Mouse (Mus musculus): ENCODE measurements around the gene Tcf20. TPM values are rescaled to one million over a fixed set of nuclear protein-coding genes. Genes with fewer than 3 reads are reported as not detected.

Tcf20 gene
- polyA plus RNA-seq, 1 experiment from 2014 or later, result 15.5 TPM

DNA sequence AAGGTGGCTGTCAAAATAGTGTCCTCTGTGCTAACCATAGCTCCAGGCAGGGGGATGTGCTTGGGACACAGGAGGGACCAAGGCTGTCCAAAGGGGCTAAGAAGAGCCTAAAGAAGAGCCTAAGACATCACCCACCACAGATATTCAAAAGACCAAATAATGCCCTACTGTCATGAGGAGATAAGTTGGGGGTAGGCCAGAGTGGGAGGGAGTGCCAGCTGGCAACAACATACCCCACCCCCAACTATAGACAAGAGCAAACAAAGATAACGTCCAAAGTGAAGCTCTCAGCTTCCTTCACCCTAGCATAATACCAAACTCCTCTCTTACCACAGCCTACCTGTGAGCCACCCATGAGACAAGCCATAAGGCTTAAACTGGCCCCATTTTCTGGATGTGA, 66.1 kb downstream of the Tcf20 start:
- 31% methylated on average over 1 of the region's 1 CpGs for WGBS
- H3K9ac ChIP-seq (replicated peaks; ENCODE audit: low read depth, low read length), result no peak overlapping the region
- H3K27me3 ChIP-seq (ENCODE audit: control insufficient read depth, insufficient read depth, low read length), result no peaks in the 10 kb centered on the region
- no peak overlapping the region for H3K4me3 ChIP-seq (ENCODE audit: low read depth, low read length)
- no peak for ATAC-seq (ENCODE audit: insufficient number of reproducible peaks, insufficient read depth, low FRiP score, low read depth)
- H3K4me2 ChIP-seq (replicated peaks; ENCODE audit: low read depth, low read length), result no peak overlapping the region
- no peak overlapping the region for H3K27ac ChIP-seq (ENCODE audit: low read length)
- H3K4me1 ChIP-seq (ENCODE audit: control insufficient read depth, insufficient read depth, low read length), result peaks cover 70% of the 10 kb centered on the region
- no peaks in the 10 kb centered on the region for H3K9me3 ChIP-seq (ENCODE audit: control insufficient read depth, low read depth, low read length)
- no peaks in the 10 kb centered on the region for H3K36me3 ChIP-seq (ENCODE audit: control insufficient read depth, insufficient read depth, low read length)

DNA sequence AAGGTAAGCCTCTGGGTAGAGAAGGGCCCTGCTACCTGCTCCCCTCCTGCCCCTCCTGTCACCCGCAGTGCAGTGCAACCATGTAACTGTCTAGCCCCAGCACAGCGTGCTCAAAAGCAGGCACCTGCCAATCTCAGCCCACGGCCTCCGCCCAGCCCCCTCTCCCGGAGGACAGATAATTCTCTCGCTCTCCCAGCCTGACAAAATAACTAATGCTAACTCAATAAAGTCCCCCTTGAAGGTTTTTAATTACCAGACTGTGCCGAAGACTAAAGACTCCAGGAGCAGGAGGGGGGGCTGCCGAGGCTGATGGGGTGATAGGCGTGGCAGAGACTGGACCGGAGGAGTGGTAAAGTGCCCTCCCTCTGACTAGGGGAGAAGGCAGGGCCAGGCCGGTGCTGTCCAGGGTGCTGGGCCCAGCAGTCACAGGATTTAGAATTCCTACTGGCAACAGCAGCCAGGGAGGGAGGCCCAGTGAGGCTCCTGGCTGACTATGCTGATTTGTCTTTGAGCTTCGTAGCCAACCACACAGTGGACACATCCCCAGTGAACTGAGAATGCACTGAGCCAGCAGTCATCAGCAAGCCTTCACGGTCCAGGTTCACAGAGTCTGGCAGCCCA, 66.7 kb downstream of the Tcf20 start:
- Histone ChIP-seq H3K9me3 (ENCODE audit: control insufficient read depth, low read depth, low read length) (no peaks in the 10 kb centered on the region), H3K4me2 (replicated peaks; ENCODE audit: low read depth, low read length) (peak overlapping the region; percentile 16; the same call in 1 of the 2 replicates), H3K27me3 (ENCODE audit: control insufficient read depth, insufficient read depth, low read length) (no peaks in the 10 kb centered on the region), H3K4me3 (ENCODE audit: low read depth, low read length) (no peak overlapping the region), H3K36me3 (ENCODE audit: control insufficient read depth, insufficient read depth, low read length) (no peaks in the 10 kb centered on the region), H3K27ac (ENCODE audit: low read length) (no peak overlapping the region), H3K9ac (replicated peaks; ENCODE audit: low read depth, low read length) (no peak overlapping the region), H3K4me1 (ENCODE audit: control insufficient read depth, insufficient read depth, low read length) (peaks cover 64% of the 10 kb centered on the region)
- whole genome bisulfite sequencing, result 11% methylated on average over 13 of the region's 13 CpGs
- peak; percentile 46; the same call in 1 of the 2 replicates for ATAC-seq (ENCODE audit: insufficient number of reproducible peaks, insufficient read depth, low FRiP score, low read depth)

DNA sequence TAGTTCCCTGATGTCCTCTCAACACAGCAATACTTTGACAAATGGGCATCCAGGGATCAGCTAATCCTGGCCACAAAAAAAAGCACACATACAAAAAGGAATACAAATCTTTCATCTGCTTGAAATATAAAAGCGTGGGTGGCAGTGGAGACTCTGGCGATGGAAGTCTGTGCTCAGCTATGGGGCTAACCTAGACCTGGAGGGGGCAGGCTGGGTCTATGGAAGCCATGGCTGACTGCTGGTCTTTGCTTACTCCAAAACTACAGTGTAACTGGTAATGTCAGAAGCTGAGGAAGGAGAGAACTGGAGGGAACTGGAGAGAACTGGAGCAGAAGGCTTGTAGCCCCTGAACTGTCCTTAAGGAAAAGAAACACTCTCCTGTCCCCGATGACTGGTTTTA, 69.7 kb downstream of the Tcf20 start:
- no peaks in the 10 kb centered on the region for H3K36me3 ChIP-seq (ENCODE audit: control insufficient read depth, insufficient read depth, low read length)
- WGBS, result 49% methylated on average over 3 of the region's 3 CpGs
- ATAC-seq (ENCODE audit: insufficient number of reproducible peaks, insufficient read depth, low FRiP score, low read depth), result no peak
- no peak overlapping the region for H3K4me2 ChIP-seq (replicated peaks; ENCODE audit: low read depth, low read length)
- H3K27ac ChIP-seq (ENCODE audit: low read length), result peak overlapping the region; percentile 39; the same call in 1 of the 2 replicates
- no peak overlapping the region for H3K4me3 ChIP-seq (ENCODE audit: low read depth, low read length)
- H3K4me1 ChIP-seq (ENCODE audit: control insufficient read depth, insufficient read depth, low read length), result peaks cover 34% of the 10 kb centered on the region
- H3K27me3 ChIP-seq (ENCODE audit: control insufficient read depth, insufficient read depth, low read length), result no peaks in the 10 kb centered on the region
- H3K9ac ChIP-seq (replicated peaks; ENCODE audit: low read depth, low read length), result no peak overlapping the region
- H3K9me3 ChIP-seq (ENCODE audit: control insufficient read depth, low read depth, low read length), result no peaks in the 10 kb centered on the region

DNA sequence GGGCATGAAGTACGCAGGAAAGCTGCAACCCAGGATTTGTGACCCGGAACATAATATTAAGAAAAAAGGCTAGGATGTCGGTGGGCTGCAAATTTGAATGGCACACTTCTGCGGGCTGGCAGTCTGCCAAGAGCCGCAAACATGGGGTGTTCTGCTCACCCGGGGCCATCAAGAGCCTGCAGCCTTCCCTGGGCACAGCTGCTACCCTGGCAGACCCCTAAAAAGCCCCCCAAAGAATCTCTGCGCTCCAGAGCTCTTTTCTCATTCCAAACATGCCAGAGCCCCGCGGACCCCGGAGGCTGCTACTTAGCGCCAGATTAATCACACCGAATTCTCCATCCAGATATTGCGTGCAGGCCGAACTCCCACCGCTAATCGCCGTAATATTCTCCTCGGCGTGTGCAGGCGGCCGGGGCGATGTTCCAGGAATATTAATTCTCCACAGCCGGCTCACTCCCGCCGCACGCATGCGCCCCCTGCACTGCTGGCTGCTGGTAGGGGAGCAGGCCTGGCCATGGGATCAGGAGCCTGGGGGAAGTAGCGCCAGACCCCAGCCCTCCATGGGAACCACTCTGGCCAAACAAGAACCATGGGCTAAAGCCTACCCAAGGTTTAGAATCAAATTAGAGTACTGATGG, 70.3 kb downstream of the Tcf20 start:
- Histone ChIP-seq H3K9ac (replicated peaks; ENCODE audit: low read depth, low read length) (no peak overlapping the region), H3K9me3 (ENCODE audit: control insufficient read depth, low read depth, low read length) (no peaks in the 10 kb centered on the region), H3K4me3 (ENCODE audit: low read depth, low read length) (no peak overlapping the region), H3K27me3 (ENCODE audit: control insufficient read depth, insufficient read depth, low read length) (no peaks in the 10 kb centered on the region), H3K36me3 (ENCODE audit: control insufficient read depth, insufficient read depth, low read length) (no peaks in the 10 kb centered on the region), H3K4me1 (ENCODE audit: control insufficient read depth, insufficient read depth, low read length) (peaks cover 33% of the 10 kb centered on the region), H3K27ac (ENCODE audit: low read length) (peak overlapping the region; percentile 39; the same call in 1 of the 2 replicates), H3K4me2 (replicated peaks; ENCODE audit: low read depth, low read length) (no peak overlapping the region; the same call in 1 of the 2 replicates)
- 28% methylated on average over 28 of the region's 28 CpGs for WGBS
- ATAC-seq (ENCODE audit: insufficient number of reproducible peaks, insufficient read depth, low FRiP score, low read depth), result no peak

DNA sequence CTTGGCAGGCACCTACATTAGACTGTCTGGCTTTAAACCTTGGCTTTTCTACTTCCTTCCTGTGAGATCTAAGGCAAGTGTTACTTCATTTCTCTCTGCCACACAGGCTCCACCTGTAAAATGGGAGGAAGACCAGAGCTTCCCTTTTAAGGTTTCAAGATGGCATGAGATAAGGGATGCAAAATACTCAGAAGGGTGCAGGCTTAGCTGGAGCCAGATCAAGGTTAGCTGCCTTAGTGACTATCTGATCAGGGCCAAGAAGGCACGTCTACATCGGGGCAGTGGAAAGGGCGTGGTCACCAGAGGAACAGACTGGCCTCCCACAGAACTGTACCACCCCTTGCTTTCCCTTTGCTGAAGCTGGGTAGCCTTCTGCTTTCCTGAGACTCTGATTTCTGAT, 73.2 kb downstream of the Tcf20 start:
- Histone ChIP-seq H3K27ac (ENCODE audit: low read length) (no peak overlapping the region), H3K27me3 (ENCODE audit: control insufficient read depth, insufficient read depth, low read length) (no peaks in the 10 kb centered on the region), H3K36me3 (ENCODE audit: control insufficient read depth, insufficient read depth, low read length) (no peaks in the 10 kb centered on the region), H3K4me1 (ENCODE audit: control insufficient read depth, insufficient read depth, low read length) (peaks cover 26% of the 10 kb centered on the region; the same call in 1 of the 2 replicates), H3K9ac (replicated peaks; ENCODE audit: low read depth, low read length) (no peak overlapping the region), H3K9me3 (ENCODE audit: control insufficient read depth, low read depth, low read length) (no peaks in the 10 kb centered on the region), H3K4me3 (ENCODE audit: low read depth, low read length) (no peak overlapping the region), H3K4me2 (replicated peaks; ENCODE audit: low read depth, low read length) (no peak overlapping the region)
- WGBS, result 59% methylated on average over 3 of the region's 3 CpGs
- no peak for ATAC-seq (ENCODE audit: insufficient number of reproducible peaks, insufficient read depth, low FRiP score, low read depth)

DNA sequence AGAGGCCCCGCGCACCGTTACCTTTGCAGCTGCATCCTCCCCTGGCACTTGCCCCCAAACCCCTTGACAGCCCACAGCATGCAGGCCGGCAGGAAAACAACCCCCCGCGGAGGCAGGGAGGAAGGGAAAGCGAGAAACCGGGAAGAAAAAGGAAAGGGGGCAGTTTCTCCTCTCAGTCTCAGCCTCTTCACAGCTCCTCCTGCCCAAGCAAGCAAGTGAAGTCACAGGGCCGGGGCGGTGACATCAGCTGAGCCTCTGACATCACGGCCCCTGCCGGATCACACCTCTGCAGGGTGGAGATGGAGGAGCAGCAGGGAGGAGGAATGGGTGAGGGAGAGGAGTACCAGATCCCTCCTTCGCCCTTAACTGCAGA, 75.7 kb downstream of the Tcf20 start:
- ATAC-seq (ENCODE audit: insufficient number of reproducible peaks, insufficient read depth, low FRiP score, low read depth), result no peak
- Histone ChIP-seq H3K36me3 (ENCODE audit: control insufficient read depth, insufficient read depth, low read length) (no peaks in the 10 kb centered on the region), H3K27me3 (ENCODE audit: control insufficient read depth, insufficient read depth, low read length) (no peaks in the 10 kb centered on the region), H3K9me3 (ENCODE audit: control insufficient read depth, low read depth, low read length) (no peaks in the 10 kb centered on the region), H3K4me2 (replicated peaks; ENCODE audit: low read depth, low read length) (peak overlapping the region; percentile 31), H3K4me3 (ENCODE audit: low read depth, low read length) (peak overlapping the region; percentile 12; the same call in 1 of the 2 replicates), H3K27ac (ENCODE audit: low read length) (no peak overlapping the region), H3K9ac (replicated peaks; ENCODE audit: low read depth, low read length) (no peak overlapping the region; the same call in 1 of the 2 replicates), H3K4me1 (ENCODE audit: control insufficient read depth, insufficient read depth, low read length) (peaks cover 18% of the 10 kb centered on the region; the same call in 1 of the 2 replicates)
- WGBS, result 11% methylated on average over 13 of the region's 13 CpGs

DNA sequence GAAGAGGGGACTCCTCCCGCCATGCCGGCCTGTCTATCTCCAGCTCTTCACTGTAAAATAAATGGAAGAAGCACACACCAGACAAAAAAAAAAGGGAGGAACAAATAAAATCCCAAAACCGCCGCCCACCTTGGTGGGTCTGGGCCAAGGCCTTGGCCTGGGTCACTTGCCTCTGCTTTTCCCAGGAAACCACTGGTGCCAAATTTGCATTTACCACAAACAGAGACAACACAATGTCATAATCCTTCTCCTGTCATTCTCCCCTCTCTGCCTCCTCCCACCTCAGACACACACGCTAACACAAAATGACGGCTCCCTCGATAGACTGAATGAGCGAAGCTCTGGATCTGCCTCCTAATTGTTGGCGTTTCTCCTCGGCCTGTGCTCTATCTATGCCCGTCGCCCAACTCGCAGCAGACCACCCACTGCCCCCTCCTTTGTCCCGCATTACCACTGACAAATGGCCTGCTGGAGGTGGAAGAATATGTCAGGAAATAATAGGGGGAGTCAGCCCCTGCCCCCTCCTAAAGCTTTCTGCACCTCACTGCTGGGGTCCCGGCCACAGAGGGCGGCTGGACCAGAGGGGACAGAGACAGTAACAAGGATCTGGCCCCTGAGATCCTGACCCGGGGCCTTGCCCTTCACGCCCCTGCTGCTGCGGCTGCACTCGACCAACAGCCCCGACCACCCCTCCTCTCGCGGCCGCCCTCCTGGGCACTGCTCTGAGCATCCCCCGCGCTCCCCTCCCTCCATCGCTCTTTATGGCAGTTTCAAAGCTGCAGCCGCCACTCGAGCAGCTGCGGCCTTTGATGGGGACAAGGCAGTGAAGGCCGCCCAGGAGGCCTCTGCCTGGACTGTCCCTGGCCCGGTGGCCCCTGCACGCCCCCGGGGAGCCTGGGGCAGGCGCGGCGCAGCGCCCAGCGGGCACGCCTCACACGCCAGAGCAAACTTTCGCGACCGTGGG, 76.4 kb downstream of the Tcf20 start:
- no peak overlapping the region for H3K27ac ChIP-seq (ENCODE audit: low read length)
- peak overlapping the region; percentile 12; the same call in 1 of the 2 replicates for H3K4me3 ChIP-seq (ENCODE audit: low read depth, low read length)
- peaks cover 18% of the 10 kb centered on the region; the same call in 1 of the 2 replicates for H3K4me1 ChIP-seq (ENCODE audit: control insufficient read depth, insufficient read depth, low read length)
- no peaks in the 10 kb centered on the region for H3K36me3 ChIP-seq (ENCODE audit: control insufficient read depth, insufficient read depth, low read length)
- no peak overlapping the region; the same call in 1 of the 2 replicates for H3K9ac ChIP-seq (replicated peaks; ENCODE audit: low read depth, low read length)
- 21% methylated on average over 44 of the region's 44 CpGs for WGBS
- H3K9me3 ChIP-seq (ENCODE audit: control insufficient read depth, low read depth, low read length), result no peaks in the 10 kb centered on the region
- peak overlapping the region; percentile 31 for H3K4me2 ChIP-seq (replicated peaks; ENCODE audit: low read depth, low read length)
- no peak for ATAC-seq (ENCODE audit: insufficient number of reproducible peaks, insufficient read depth, low FRiP score, low read depth)
- no peaks in the 10 kb centered on the region for H3K27me3 ChIP-seq (ENCODE audit: control insufficient read depth, insufficient read depth, low read length)

DNA sequence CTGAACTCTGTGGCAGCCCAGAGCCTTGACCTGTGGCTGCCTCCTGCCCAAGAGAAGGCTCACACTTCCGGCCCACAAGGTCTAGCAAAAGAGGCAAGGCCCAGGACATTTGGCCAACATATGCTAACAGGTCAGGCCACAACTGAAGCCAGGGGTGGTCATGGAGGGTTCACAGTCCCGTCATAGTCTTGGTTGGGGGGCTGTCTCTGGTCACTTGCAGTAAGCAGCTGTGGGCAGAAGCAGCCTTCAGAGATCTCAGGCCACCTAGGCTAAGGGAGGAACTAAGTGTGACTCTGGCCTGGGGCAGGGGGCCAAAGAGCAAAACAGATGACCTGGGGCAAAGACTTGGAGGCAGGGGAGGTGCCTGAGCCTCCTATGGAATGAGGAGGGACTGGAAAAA, 77.1 kb downstream of the Tcf20 start:
- ATAC-seq (ENCODE audit: insufficient number of reproducible peaks, insufficient read depth, low FRiP score, low read depth), result no peak
- H3K4me1 ChIP-seq (ENCODE audit: control insufficient read depth, insufficient read depth, low read length), result peaks cover 18% of the 10 kb centered on the region; the same call in 1 of the 2 replicates
- H3K4me3 ChIP-seq (ENCODE audit: low read depth, low read length), result no peak overlapping the region
- no peaks in the 10 kb centered on the region for H3K9me3 ChIP-seq (ENCODE audit: control insufficient read depth, low read depth, low read length)
- no peak overlapping the region for H3K9ac ChIP-seq (replicated peaks; ENCODE audit: low read depth, low read length)
- H3K36me3 ChIP-seq (ENCODE audit: control insufficient read depth, insufficient read depth, low read length), result no peaks in the 10 kb centered on the region
- no peaks in the 10 kb centered on the region for H3K27me3 ChIP-seq (ENCODE audit: control insufficient read depth, insufficient read depth, low read length)
- no peak overlapping the region for H3K27ac ChIP-seq (ENCODE audit: low read length)
- no peak overlapping the region for H3K4me2 ChIP-seq (replicated peaks; ENCODE audit: low read depth, low read length)
- 81% methylated on average over 2 of the region's 2 CpGs for WGBS

Measured in stomach, embryonic 14.5 days (tissue).